Mouse (Mus musculus): ENCODE data around the gene Rimbp2. TPM values are rescaled to one million over a fixed set of nuclear protein-coding genes. Genes with fewer than 3 reads are reported as not detected.
"Not testable (repeated sequence)": the region's sequence is repeated elsewhere in the genome, so short reads cannot be mapped to it uniquely, and the experiment has no call there.

Rimbp2 gene
- total RNA-seq (2022) = under 1 TPM in 1 of 4 experiments, not detected in 3; 0.12 TPM

GRCm38 (mm10) chr5:128953278-128954070 lies at the start of gene Rimbp2:
Gene Rimbp2 (minus strand): TSS chr5:128953486.
- DNase-seq (ENCODE audit: low spot score in 2 of 2) = no peak

GRCm38 (mm10) chr5:129002571-129003011 lies 49.3 kb upstream of the Rimbp2 start:
- DNase-seq (ENCODE audit: low spot score in 2 of 2) = no peak

- DNase-seq (ENCODE audit: low spot score in 2 of 2) = no peak
These were observed 47.6 kb upstream of the Rimbp2 start for GRCm38 (mm10) chr5:129000706-129001468.

- DNase-seq (ENCODE audit: low spot score in 2 of 2) = no peak
These were observed 34.1 kb upstream of the Rimbp2 start for GRCm38 (mm10) chr5:128987141-128987954.

GRCm38 (mm10) chr5:128985946-128986345 lies 32.7 kb upstream of the Rimbp2 start:
- DNase-seq (ENCODE audit: low spot score in 2 of 2) = no peak

GRCm38 (mm10) chr5:128984536-128984935 lies 31.2 kb upstream of the Rimbp2 start:
- no peak for DNase-seq (ENCODE audit: low spot score in 2 of 2)

GRCm38 (mm10) chr5:128981607-128982006 lies 28.3 kb upstream of the Rimbp2 start:
- DNase-seq (ENCODE audit: low spot score in 2 of 2) = no peak

- no peak for DNase-seq (ENCODE audit: low spot score in 2 of 2)
These were observed 27.6 kb upstream of the Rimbp2 start for GRCm38 (mm10) chr5:128980857-128981256.

GRCm38 (mm10) chr5:128978957-128979356 lies 25.7 kb upstream of the Rimbp2 start:
- DNase-seq (ENCODE audit: low spot score in 2 of 2) = no peak

- DNase-seq (ENCODE audit: low spot score in 2 of 2) = not testable (repeated sequence)
These were observed 24.2 kb upstream of the Rimbp2 start for GRCm38 (mm10) chr5:128977466-128977865.

- no peak for DNase-seq (ENCODE audit: low spot score in 2 of 2)
These were observed 23.0 kb upstream of the Rimbp2 start for GRCm38 (mm10) chr5:128976266-128976665.

- peak; percentile 11 to 35 for DNase-seq (ENCODE audit: low spot score in 2 of 2)
These were observed 18.0 kb upstream of the Rimbp2 start for GRCm38 (mm10) chr5:128971298-128971697.

- no peak for DNase-seq (ENCODE audit: low spot score in 2 of 2)
These were observed 17.6 kb upstream of the Rimbp2 start for GRCm38 (mm10) chr5:128970878-128971277.

- no peak for DNase-seq (ENCODE audit: low spot score in 2 of 2)
These were observed 11.1 kb upstream of the Rimbp2 start for GRCm38 (mm10) chr5:128964353-128964752.

GRCm38 (mm10) chr5:128958916-128959315 lies 5.6 kb upstream of the Rimbp2 start:
- no peak for DNase-seq (ENCODE audit: low spot score in 2 of 2)

- DNase-seq (ENCODE audit: low spot score in 2 of 2) = not testable (repeated sequence)
These were observed 1.1 kb upstream of the Rimbp2 start for GRCm38 (mm10) chr5:128954371-128954770.

- no peak for DNase-seq (ENCODE audit: low spot score in 2 of 2)
These were observed 743 bp downstream of the Rimbp2 start for GRCm38 (mm10) chr5:128952291-128953195.

- DNase-seq (ENCODE audit: low spot score in 2 of 2) = no peak
These were observed 1.8 kb downstream of the Rimbp2 start for GRCm38 (mm10) chr5:128951472-128951871.

- no peak for DNase-seq (ENCODE audit: low spot score in 2 of 2)
These were observed 6.2 kb downstream of the Rimbp2 start for GRCm38 (mm10) chr5:128947093-128947492.

- no peak for DNase-seq (ENCODE audit: low spot score in 2 of 2)
These were observed 12.8 kb downstream of the Rimbp2 start for GRCm38 (mm10) chr5:128940436-128940835.
